Mouse (Mus musculus) intestine, embryonic 15.5 days (tissue): ENCODE measurements around the gene Mpzl1. TPM values are rescaled to one million over a fixed set of nuclear protein-coding genes. Genes with fewer than 3 reads are reported as not detected.
"Not testable (repeated sequence)": the region's sequence is repeated elsewhere in the genome, so short reads cannot be mapped to it uniquely, and the experiment has no call there.

Source experiments
- ATAC-seq: fragments of 200-750 bp; cut with Nextera tagmentation; 2 replicates; pipeline ENCODE4 v1.8.0; 2017; ENCODE audit warnings: moderate TSS enrichment, moderate library complexity
- H3K27ac ChIP-seq: fragments of 300-500 bp; sonication (generic); 2 replicates; pipeline ENCODE4 v1.5.1; 2015; ENCODE audit warnings: mild to moderate bottlenecking, inconsistent platforms
- H3K27me3 ChIP-seq: fragments of 300-500 bp; sonication (generic); replicated peaks from 2 replicates; pipeline ENCODE4 v1.6.1; 2015; ENCODE audit warnings: inconsistent platforms
- H3K36me3 ChIP-seq: fragments of 300-500 bp; sonication (generic); 2 replicates; pipeline ENCODE4 v1.6.1; 2015; ENCODE audit warnings: inconsistent platforms
- H3K4me1 ChIP-seq: fragments of 300-500 bp; sonication (generic); replicated peaks from 2 replicates; pipeline ENCODE4 v1.6.1; 2015; ENCODE audit warnings: inconsistent platforms
- H3K4me2 ChIP-seq: fragments of 300-500 bp; sonication (generic); replicated peaks from 2 replicates; pipeline ENCODE4 v1.6.1; 2015; ENCODE audit warnings: mild to moderate bottlenecking, inconsistent platforms
- H3K4me3 ChIP-seq: fragments of 300-500 bp; sonication (generic); replicated peaks from 2 replicates; pipeline ENCODE4 v1.5.1; 2015; ENCODE audit warnings: inconsistent platforms
- H3K9ac ChIP-seq: fragments of 300-500 bp; sonication (generic); 2 replicates; pipeline ENCODE4 v1.6.1; 2015; ENCODE audit warnings: inconsistent platforms
- H3K9me3 ChIP-seq: fragments of 300-500 bp; sonication (generic); 2 replicates; pipeline ENCODE4 v1.6.1; 2016; ENCODE audit warnings: inconsistent platforms
- WGBS: fragments of 180-500 bp; shearing (Covaris S2); methylation state at CpG from one replicate; pipeline ENCODE4 v1.1.7; 2015; 5-methylcytosine and 5-hydroxymethylcytosine counted together
- polyA plus RNA-seq: library from polyadenylated mRNA; unstranded; fragments of >200 nt; fragmentation: Nextera tagmentation; extraction: Ambion mirVana; gene quantifications from 2 replicates; pipeline ENCODE4 v1.2.1, GENCODE M21; 2015

The Mpzl1 gene
- 129 and 130 TPM in 2 replicates for polyA plus RNA-seq

GRCm38 (mm10) chr1:165634151-165634884 lies at the start of gene Mpzl1:
TSS of gene Mpzl1 (minus strand) at chr1:165634538.
- peak within 1 kb of the TSS; percentile 91 for H3K4me3 ChIP-seq
- no peaks in the 10 kb centered on the region for H3K36me3 ChIP-seq
- peak within 1 kb of the TSS; percentile 78 for H3K9ac ChIP-seq
- no peaks in the 10 kb centered on the region for H3K9me3 ChIP-seq
- peak within 1 kb of the TSS; percentile 99 for H3K27ac ChIP-seq
- no peaks in the 10 kb centered on the region for H3K27me3 ChIP-seq
- ATAC-seq, result peak; percentile 98
- H3K4me1 ChIP-seq, result peaks cover 35% of the 10 kb centered on the region
- H3K4me2 ChIP-seq, result peak within 1 kb of the TSS; percentile 85
- under 1% methylated on average over 69 of the region's 73 CpGs for WGBS

DNA sequence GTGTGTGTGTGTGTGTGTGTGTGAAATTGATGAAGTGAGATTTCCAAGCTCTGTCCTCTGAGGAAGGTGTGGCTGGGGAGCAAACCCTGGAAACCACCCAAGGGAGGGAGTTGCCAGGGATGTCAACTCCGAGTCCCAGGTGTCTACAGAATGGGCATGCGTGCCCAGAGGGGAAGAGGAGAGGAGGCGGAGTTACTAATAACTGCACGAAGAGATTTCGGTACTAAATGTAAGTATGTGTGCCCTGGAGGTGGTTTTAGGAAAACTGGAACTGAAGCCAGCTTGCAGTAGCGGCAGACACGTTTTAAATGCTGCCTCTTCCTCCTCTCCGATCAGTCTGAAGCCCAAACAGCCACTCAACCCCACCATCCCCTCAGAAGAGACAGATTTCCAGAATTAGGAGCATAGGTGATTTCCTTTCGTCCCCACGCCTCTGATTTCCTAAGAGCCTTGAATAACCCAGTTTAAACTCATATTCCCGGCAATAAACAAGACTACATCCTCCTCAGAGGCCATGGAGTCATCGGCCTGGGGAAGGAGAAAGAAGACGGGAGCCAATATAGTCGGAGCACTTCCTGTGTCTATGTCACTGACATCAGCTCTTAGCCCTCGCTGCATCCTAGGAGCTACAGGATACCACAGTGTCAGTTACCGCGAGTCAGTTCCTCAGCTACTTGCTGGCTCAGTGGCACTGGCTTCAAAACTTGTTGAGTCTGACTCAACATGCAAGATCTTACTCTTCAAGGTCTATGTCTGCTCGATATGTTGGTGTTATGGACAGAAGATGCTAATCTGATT lies 47.9 kb upstream of the Mpzl1 start:
- Histone ChIP-seq H3K27ac (no peak overlapping the region), H3K4me3 (no peak overlapping the region), H3K36me3 (no peaks in the 10 kb centered on the region), H3K9ac (no peak overlapping the region), H3K27me3 (no peaks in the 10 kb centered on the region), H3K4me2 (no peak overlapping the region), H3K4me1 (peaks cover 13% of the 10 kb centered on the region), H3K9me3 (no peaks in the 10 kb centered on the region)
- WGBS, result 75% methylated on average over 18 of the region's 18 CpGs
- ATAC-seq, result no peak

GRCm38 (mm10) chr1:165681045-165681794 lies 46.9 kb upstream of the Mpzl1 start:
- Histone ChIP-seq H3K4me1 (peaks cover 13% of the 10 kb centered on the region), H3K4me3 (no peak overlapping the region), H3K4me2 (no peak overlapping the region), H3K9ac (no peak overlapping the region), H3K27ac (no peak overlapping the region), H3K27me3 (no peaks in the 10 kb centered on the region), H3K9me3 (no peaks in the 10 kb centered on the region), H3K36me3 (no peaks in the 10 kb centered on the region)
- ATAC-seq, result no peak
- 64% methylated on average over 13 of the region's 13 CpGs for WGBS

DNA sequence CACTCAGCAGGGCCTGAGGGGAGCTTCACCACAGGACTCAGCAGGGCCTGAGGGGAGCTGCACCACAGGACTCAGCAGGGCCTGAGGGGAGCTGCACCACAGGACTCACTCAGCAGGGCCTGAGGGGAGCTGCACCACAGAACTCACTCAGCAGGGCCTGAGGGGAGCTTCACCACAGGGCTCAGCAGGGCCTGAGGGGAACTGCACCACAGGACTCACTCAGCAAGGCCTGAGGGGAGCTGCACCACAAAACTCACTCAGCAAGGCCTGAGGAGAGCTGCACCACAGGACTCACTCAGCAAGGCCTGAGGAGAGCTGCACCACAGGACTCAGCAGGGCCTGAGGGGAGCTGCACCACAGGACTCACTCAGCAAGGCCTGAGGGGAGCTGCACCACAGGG lies 45.7 kb upstream of the Mpzl1 start:
- not testable (repeated sequence) for H3K9ac ChIP-seq, ATAC-seq, H3K27me3 ChIP-seq, H3K4me3 ChIP-seq, H3K9me3 ChIP-seq, H3K36me3 ChIP-seq, H3K27ac ChIP-seq, H3K4me2 ChIP-seq
- H3K4me1 ChIP-seq, result peaks cover 11% of the 10 kb centered on the region

GRCm38 (mm10) chr1:165679618-165679997 lies 45.3 kb upstream of the Mpzl1 start:
- no peaks in the 10 kb centered on the region for H3K9me3 ChIP-seq
- no peak overlapping the region for H3K9ac ChIP-seq
- H3K4me3 ChIP-seq, result no peak overlapping the region
- H3K36me3 ChIP-seq, result no peaks in the 10 kb centered on the region
- peaks cover 7% of the 10 kb centered on the region for H3K4me1 ChIP-seq
- no peaks in the 10 kb centered on the region for H3K27me3 ChIP-seq
- no peak overlapping the region for H3K4me2 ChIP-seq
- H3K27ac ChIP-seq, result no peak overlapping the region
- 0 out of 2 replicates have a peak, but pooled peaks have one; percentile 29 for ATAC-seq
- WGBS, result 53% methylated on average over 3 of the region's 3 CpGs

DNA sequence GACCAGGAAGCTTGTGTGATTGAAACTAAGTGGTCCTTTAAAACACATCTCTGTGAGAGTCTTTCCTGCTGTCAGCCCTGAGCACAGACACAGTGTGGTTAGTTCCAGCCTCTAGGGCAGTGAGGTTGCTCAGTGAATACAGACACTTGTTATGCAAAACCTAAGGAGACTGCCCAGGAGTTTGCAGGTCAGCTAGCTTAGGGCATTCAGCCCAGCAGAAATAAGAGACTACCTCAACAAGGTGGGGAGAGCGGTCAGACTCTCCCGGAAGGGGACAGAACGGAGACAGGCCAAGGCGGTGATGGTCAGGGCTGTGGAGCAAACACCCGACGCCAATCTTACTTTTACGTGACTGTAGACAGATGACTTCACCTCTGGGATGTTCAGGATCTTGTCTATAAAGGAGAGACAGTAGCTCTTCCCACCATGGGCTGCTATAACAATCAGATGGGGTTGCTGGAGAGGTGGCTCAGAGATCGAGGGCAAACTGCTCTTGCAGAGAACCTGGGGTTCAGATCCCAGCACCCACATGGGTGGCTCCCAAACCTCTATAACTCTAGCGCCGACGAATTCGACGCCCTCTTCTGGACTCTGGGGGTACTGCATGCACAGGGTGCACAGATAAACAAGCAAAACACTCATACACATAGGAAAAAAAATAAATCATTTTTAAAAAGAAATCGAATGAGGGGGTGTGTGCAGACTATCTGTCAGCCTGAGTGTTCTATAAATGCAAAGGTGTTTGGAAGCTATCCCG lies 44.7 kb upstream of the Mpzl1 start:
- no peak for ATAC-seq
- Histone ChIP-seq H3K4me2 (no peak overlapping the region), H3K4me1 (peaks cover 7% of the 10 kb centered on the region; the same call in 1 of the 2 replicates), H3K27me3 (no peaks in the 10 kb centered on the region), H3K27ac (no peak overlapping the region), H3K9ac (no peak overlapping the region), H3K4me3 (no peak overlapping the region), H3K36me3 (no peaks in the 10 kb centered on the region), H3K9me3 (no peaks in the 10 kb centered on the region)
- 80% methylated on average over 15 of the region's 15 CpGs for WGBS

DNA sequence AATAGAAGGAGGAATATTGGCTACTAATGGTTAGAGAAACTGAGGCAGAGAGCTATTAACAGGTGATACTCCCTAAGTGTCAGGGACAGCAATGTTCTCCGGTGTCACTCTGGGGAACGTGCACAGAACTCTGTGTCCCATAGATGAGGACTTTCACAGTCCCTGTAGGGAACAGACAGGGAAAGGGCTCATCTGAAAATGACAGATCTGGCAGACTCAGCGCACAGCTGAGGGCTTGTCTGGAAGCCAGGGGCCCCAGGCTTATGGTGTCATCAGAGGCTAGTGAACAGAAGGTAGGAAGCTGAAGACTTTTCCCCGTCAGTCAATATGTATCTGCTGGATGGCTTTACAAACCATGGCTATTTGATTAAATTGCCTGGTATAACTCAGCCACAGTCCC lies 43.2 kb upstream of the Mpzl1 start:
- 77% methylated on average over 4 of the region's 4 CpGs for WGBS
- Histone ChIP-seq H3K4me1 (peaks cover 7% of the 10 kb centered on the region; the same call in 1 of the 2 replicates), H3K9me3 (no peaks in the 10 kb centered on the region)

GRCm38 (mm10) chr1:165676993-165677392 lies 42.7 kb upstream of the Mpzl1 start:
- Histone ChIP-seq H3K4me3 (no peak overlapping the region), H3K27me3 (no peaks in the 10 kb centered on the region), H3K27ac (no peak overlapping the region), H3K4me2 (no peak overlapping the region), H3K9me3 (no peaks in the 10 kb centered on the region), H3K9ac (no peak overlapping the region), H3K36me3 (no peaks in the 10 kb centered on the region), H3K4me1 (peaks cover 7% of the 10 kb centered on the region; the same call in 1 of the 2 replicates)
- ATAC-seq, result no peak
- 84% methylated on average over 3 of the region's 3 CpGs for WGBS

More for the DNA sequence above, 43.2 kb upstream of the Mpzl1 start:
- no peak for ATAC-seq
- no peak overlapping the region for H3K27ac ChIP-seq
- no peaks in the 10 kb centered on the region for H3K36me3 ChIP-seq
- no peak overlapping the region for H3K9ac ChIP-seq
- H3K27me3 ChIP-seq, result no peaks in the 10 kb centered on the region
- no peak overlapping the region for H3K4me2 ChIP-seq
- no peak overlapping the region for H3K4me3 ChIP-seq

- Histone ChIP-seq H3K27me3 (no peaks in the 10 kb centered on the region), H3K4me3 (no peak overlapping the region), H3K4me2 (no peak overlapping the region), H3K4me1 (peaks cover 5% of the 10 kb centered on the region; the same call in 1 of the 2 replicates), H3K36me3 (no peaks in the 10 kb centered on the region), H3K27ac (no peak overlapping the region), H3K9me3 (no peaks in the 10 kb centered on the region), H3K9ac (no peak overlapping the region)
- ATAC-seq, result no peak
- WGBS, result 84% methylated on average over 9 of the region's 9 CpGs
These were observed 40.8 kb upstream of the Mpzl1 start for GRCm38 (mm10) chr1:165675167-165675566.

DNA sequence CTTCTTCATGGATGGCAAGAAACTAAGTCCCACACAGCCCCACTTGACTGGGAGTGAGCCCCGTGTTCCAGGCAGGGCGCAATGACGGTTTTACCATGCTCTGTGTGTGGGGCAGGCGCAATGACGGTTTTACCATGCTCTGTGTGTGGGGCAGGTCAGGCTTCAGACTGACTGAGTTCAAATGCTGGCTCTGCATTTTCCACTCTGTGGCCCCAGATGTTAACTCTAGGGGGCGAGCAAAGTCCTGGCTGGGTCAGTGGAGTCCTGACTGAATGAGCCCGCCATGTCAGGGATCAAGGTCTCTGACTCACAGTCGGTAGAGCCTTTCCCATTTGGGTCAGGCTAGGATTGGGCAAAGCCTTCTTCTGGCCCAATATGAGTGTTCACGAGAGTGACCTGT lies 38.0 kb upstream of the Mpzl1 start:
- 82% methylated on average over 9 of the region's 9 CpGs for WGBS
- no peaks in the 10 kb centered on the region for H3K36me3 ChIP-seq

DNA sequence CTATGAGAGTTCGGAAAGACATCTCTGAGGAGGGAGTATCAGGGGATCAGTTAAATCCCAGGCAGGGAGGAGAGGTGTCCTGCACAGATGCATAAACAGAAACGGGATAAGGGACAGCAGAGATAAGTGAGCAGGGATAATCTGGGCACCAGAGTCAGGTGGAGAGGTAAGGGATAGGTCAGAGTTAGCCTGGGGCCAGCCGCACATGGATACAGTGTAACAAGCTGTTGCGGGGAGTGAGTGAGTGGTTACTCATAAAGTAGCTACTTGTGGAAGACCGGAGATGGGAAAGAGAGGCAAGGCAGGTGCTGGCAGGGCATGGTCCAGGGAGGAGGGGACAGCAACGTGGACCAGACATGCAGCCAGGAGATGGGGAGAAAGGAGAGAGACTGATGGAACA lies 35.7 kb upstream of the Mpzl1 start:
- Histone ChIP-seq H3K4me2 (no peak overlapping the region), H3K9me3 (no peaks in the 10 kb centered on the region), H3K4me1 (no peaks in the 10 kb centered on the region; the same call in 1 of the 2 replicates), H3K27me3 (no peaks in the 10 kb centered on the region), H3K9ac (no peak overlapping the region), H3K4me3 (no peak overlapping the region), H3K27ac (no peak overlapping the region), H3K36me3 (no peaks in the 10 kb centered on the region)
- 68% methylated on average over 6 of the region's 6 CpGs for WGBS
- ATAC-seq, result no peak

More for the DNA sequence above, 38.0 kb upstream of the Mpzl1 start:
- Histone ChIP-seq H3K9ac (no peak overlapping the region), H3K9me3 (no peaks in the 10 kb centered on the region), H3K27ac (no peak overlapping the region), H3K27me3 (no peaks in the 10 kb centered on the region), H3K4me3 (no peak overlapping the region), H3K4me2 (no peak overlapping the region), H3K4me1 (peaks cover 2% of the 10 kb centered on the region; the same call in 1 of the 2 replicates)
- ATAC-seq, result no peak
